Mouse (Mus musculus) MEL (cell line): Measurements from ENCODE around the gene Eif4e3.

Experiments
- BHLHE40 ChIP-seq: IDR thresholded peaks from 2 replicates; pipeline ENCODE4 v1.6.1; 2012; ENCODE audit warnings: low read depth, mild to moderate bottlenecking, inconsistent platforms, low read length, improper control_type of control experiment, borderline replicate concordance
- CTCF ChIP-seq, 3 experiments: IDR thresholded peaks in 2 of 3; conservative IDR thresholded peaks in 1 of 3; 2 replicates each; pipeline ENCODE4 v1.5.1; 2011 to 2012; ENCODE audit warnings: low read length in 3 of 3, low read depth in 2 of 3, mild to moderate bottlenecking in 2 of 3, improper control_type of control experiment in 1 of 3, inconsistent platforms in 1 of 3, mixed read lengths in 1 of 3, moderate library complexity in 1 of 3; ENCODE audit not compliant: control insufficient read depth in 1 of 3, insufficient read depth in 1 of 3, poor library complexity in 1 of 3, severe bottlenecking in 1 of 3
- EP300 ChIP-seq, 2 experiments: IDR thresholded peaks; 2 replicates each; pipeline ENCODE4 v1.6.1; 2011; ENCODE audit warnings: improper control_type of control experiment in 2 of 2, low read length in 2 of 2, low read depth in 1 of 2, mild to moderate bottlenecking in 1 of 2
- GATA1 ChIP-seq: IDR thresholded peaks from 2 replicates; pipeline ENCODE4 v1.6.1; 2011; ENCODE audit warnings: low read depth, low read length, improper control_type of control experiment
- HCFC1 ChIP-seq: IDR thresholded peaks from 2 replicates; pipeline ENCODE4 v1.6.1; 2012; ENCODE audit warnings: low read depth, mild to moderate bottlenecking, inconsistent platforms, low read length, improper control_type of control experiment, moderate library complexity
- KAT2A ChIP-seq: conservative IDR thresholded peaks from 2 replicates; pipeline ENCODE4 v1.6.1; 2012; ENCODE audit warnings: low read depth, low read length, improper control_type of control experiment, inconsistent platforms
- MYC ChIP-seq: IDR thresholded peaks from 2 replicates; pipeline ENCODE4 v1.6.1; 2011; ENCODE audit warnings: low read depth, mild to moderate bottlenecking, low read length, improper control_type of control experiment, moderate library complexity
- NELFE ChIP-seq: IDR thresholded peaks from 2 replicates; pipeline ENCODE4 v1.6.1; 2011; ENCODE audit warnings: low read depth, low read length, improper control_type of control experiment
- NRF1 ChIP-seq: IDR thresholded peaks from 2 replicates; pipeline ENCODE4 v1.6.1; 2014; ENCODE audit warnings: low read depth, mild to moderate bottlenecking, inconsistent platforms, low read length, improper control_type of control experiment, moderate library complexity; ENCODE audit not compliant: poor library complexity, insufficient read depth, severe bottlenecking
- POLR2A ChIP-seq, 2 experiments: IDR thresholded peaks; 2 replicates each; pipeline ENCODE4 v1.6.1; 2011 to 2012; ENCODE audit warnings: low read length in 2 of 2, mild to moderate bottlenecking in 2 of 2, control low read depth in 1 of 2, improper control_type of control experiment in 1 of 2, low read depth in 1 of 2, moderate library complexity in 1 of 2; ENCODE audit not compliant: control insufficient read depth in 1 of 2, insufficient read depth in 1 of 2, poor library complexity in 1 of 2
- POLR2AphosphoS2 ChIP-seq: IDR thresholded peaks from 2 replicates; pipeline ENCODE4 v1.6.1; 2011; ENCODE audit warnings: low read length, improper control_type of control experiment
- USF1 ChIP-seq: IDR thresholded peaks from 2 replicates; pipeline ENCODE4 v1.6.1; 2014; ENCODE audit warnings: low read depth, mild to moderate bottlenecking, inconsistent platforms, low read length, improper control_type of control experiment, moderate library complexity
- USF2 ChIP-seq, 2 experiments: IDR thresholded peaks; 2 replicates each; pipeline ENCODE4 v1.6.1; 2011 to 2012; ENCODE audit warnings: improper control_type of control experiment in 2 of 2, low read length in 2 of 2, borderline replicate concordance in 1 of 2, inconsistent platforms in 1 of 2, low read depth in 1 of 2, mild to moderate bottlenecking in 1 of 2; ENCODE audit not compliant: insufficient read depth in 1 of 2

GRCm38 (mm10) chr6:99670481-99671119, 4.0 kb upstream of the Eif4e3 start:
- TF ChIP-seq POLR2A (IDR thresholded peaks at IDR 0.05; ENCODE audit: control insufficient read depth in 1 of 2, insufficient read depth in 1 of 2, low read depth in 1 of 2, low read length in 2 of 2, poor library complexity in 1 of 2) (no peak), GATA1 (no peak), HCFC1 (no peak), MYC (no peak), KAT2A (no peak), NRF1 (no peak), EP300 (IDR thresholded peaks at IDR 0.05; ENCODE audit: low read depth in 1 of 2, low read length in 2 of 2) (no peak), CTCF (IDR thresholded peaks at IDR 0.05 in 2 of 3, conservative IDR thresholded peaks at IDR 0.05 in 1 of 3; ENCODE audit: control insufficient read depth in 1 of 3, insufficient read depth in 1 of 3, low read depth in 2 of 3, low read length in 3 of 3, poor library complexity in 1 of 3, severe bottlenecking in 1 of 3) (peak; percentile 47 to 69 (median 60)), USF1 (no peak), USF2 (IDR thresholded peaks at IDR 0.05; ENCODE audit: borderline replicate concordance in 1 of 2, insufficient read depth in 1 of 2, low read depth in 1 of 2, low read length in 2 of 2) (no peak), POLR2AphosphoS2 (no peak), BHLHE40 (no peak), NELFE (no peak)
